In genomic region chr19:45717493-45718220, GRCm38 (mm10) we compare ENCODE assay signal across 9 mouse cellular contexts. TPM values are rescaled to one million over a fixed set of nuclear protein-coding genes. Genes with fewer than 3 reads are reported as not detected.
DNase-seq lines count a peak whose midpoint lies in the region; ATAC-seq and TF ChIP-seq lines count a peak whose summit lies in the region.
"Had no signal": no experiment of that assay in that cellular context is flagged by ENCODE, and none has a peak within 500 bp of the region (broad histone marks: within the 10 kb centered on the region; RNA-seq: fewer than 3 reads in every experiment).

No protein-coding gene starts in this region.

- peak; percentile 72 for TF ChIP-seq CTCF in hindbrain, postnatal 0 days (IDR thresholded peaks at IDR 0.05; ENCODE audit: low read depth)

- H3K9ac ChIP-seq in forebrain, embryonic 16.5 days (replicated peaks; ENCODE audit: low read depth, low read length) = peak overlapping the region; percentile 54
- peak overlapping the region; percentile 31; the same call in 1 of the 2 replicates for H3K9ac ChIP-seq in hindbrain, postnatal 0 days (replicated peaks; ENCODE audit: low read length)
- H3K9ac ChIP-seq in limb, embryonic 12.5 days (replicated peaks) = no peak overlapping the region
- H3K9ac ChIP-seq in neural tube, embryonic 11.5 days (ENCODE audit: low read length) = peak overlapping the region; percentile 35; the same call in 1 of the 2 replicates

- ATAC-seq in forebrain, embryonic 16.5 days = peak; percentile 92
- peak; percentile 86 for ATAC-seq in hindbrain, postnatal 0 days
- ATAC-seq in limb, embryonic 12.5 days (ENCODE audit: insufficient number of reproducible peaks, insufficient read depth, low FRiP score, low TSS enrichment, low read depth) = peak; percentile 59; the same call in 1 of the 2 replicates
- ATAC-seq in neural tube, embryonic 11.5 days (ENCODE audit: insufficient read depth, low FRiP score, low TSS enrichment) = no peak

- H3K9me3 ChIP-seq in forebrain, embryonic 16.5 days (ENCODE audit: control insufficient read depth, low read length) = no peaks in the 10 kb centered on the region
- no peaks in the 10 kb centered on the region for H3K9me3 ChIP-seq in hindbrain, postnatal 0 days (ENCODE audit: low read length)
- no peaks in the 10 kb centered on the region for H3K9me3 ChIP-seq in limb, embryonic 12.5 days
- no peaks in the 10 kb centered on the region for H3K9me3 ChIP-seq in neural tube, embryonic 11.5 days (ENCODE audit: control insufficient read depth, low read length)

- H3K27ac ChIP-seq in forebrain, embryonic 16.5 days (ENCODE audit: low read length) = peak overlapping the region; percentile 72
- H3K27ac ChIP-seq in hindbrain, postnatal 0 days = peak overlapping the region; percentile 73
- no peak overlapping the region for H3K27ac ChIP-seq in limb, embryonic 12.5 days
- H3K27ac ChIP-seq in neural tube, embryonic 11.5 days (ENCODE audit: low read depth, low read length) = peak overlapping the region; percentile 49; the same call in 1 of the 2 replicates

- peak; percentile 53 for DNase-seq in NIH3T3 (ENCODE audit: low read depth)
- peak; percentile 59 for DNase-seq in cerebellum, adult 11-12 months
- peak; percentile 82 for DNase-seq in hindbrain, postnatal 0 days (ENCODE audit: low spot score)
- DNase-seq in neural tube, embryonic 11.5 days (ENCODE audit: low spot score) = peak; percentile 72
- no peak for DNase-seq in thymus, postnatal 0 days (ENCODE audit: low spot score)
- DNase-seq in urinary bladder, postnatal 14 days (ENCODE audit: low spot score) = no peak

- H3K4me3 ChIP-seq in forebrain, embryonic 16.5 days (replicated peaks; ENCODE audit: low read length) = peak overlapping the region; percentile 39
- peak overlapping the region; percentile 16 for H3K4me3 ChIP-seq in hindbrain, postnatal 0 days (ENCODE audit: low read length)
- H3K4me3 ChIP-seq in limb, embryonic 12.5 days (replicated peaks) = no peak overlapping the region
- H3K4me3 ChIP-seq in neural tube, embryonic 11.5 days (ENCODE audit: low read depth, low read length) = no peak overlapping the region

- WGBS in forebrain, embryonic 16.5 days = 1% methylated on average over 16 of the region's 16 CpGs
- 4% methylated on average over 15 of the region's 16 CpGs for WGBS in hindbrain, postnatal 0 days
- 10% methylated on average over 16 of the region's 16 CpGs for WGBS in limb, embryonic 12.5 days
- 7% methylated on average over 16 of the region's 16 CpGs for WGBS in neural tube, embryonic 11.5 days

- H3K36me3 ChIP-seq in forebrain, embryonic 16.5 days (ENCODE audit: control insufficient read depth, insufficient read depth) = no peaks in the 10 kb centered on the region
- H3K36me3 ChIP-seq in hindbrain, postnatal 0 days (ENCODE audit: insufficient read depth, low read length) = no peaks in the 10 kb centered on the region
- H3K36me3 ChIP-seq in limb, embryonic 12.5 days = no peaks in the 10 kb centered on the region
- H3K36me3 ChIP-seq in neural tube, embryonic 11.5 days (ENCODE audit: control insufficient read depth, insufficient read depth, low read length) = no peaks in the 10 kb centered on the region

- peak overlapping the region; percentile 53 for H3K4me2 ChIP-seq in forebrain, embryonic 16.5 days (ENCODE audit: low read length)
- peak overlapping the region; percentile 54 for H3K4me2 ChIP-seq in hindbrain, postnatal 0 days (ENCODE audit: low read depth, low read length)
- peak overlapping the region; percentile 42 for H3K4me2 ChIP-seq in limb, embryonic 12.5 days
- H3K4me2 ChIP-seq in neural tube, embryonic 11.5 days (ENCODE audit: low read depth) = peak overlapping the region; percentile 32

- no peaks in the 10 kb centered on the region for H3K27me3 ChIP-seq in forebrain, embryonic 16.5 days (replicated peaks; ENCODE audit: control insufficient read depth, insufficient read depth, low read length)
- peaks cover 5% of the 10 kb centered on the region for H3K27me3 ChIP-seq in hindbrain, postnatal 0 days (ENCODE audit: insufficient read depth, low read length)
- peaks cover 14% of the 10 kb centered on the region; the same call in 1 of the 2 replicates for H3K27me3 ChIP-seq in limb, embryonic 12.5 days
- H3K27me3 ChIP-seq in neural tube, embryonic 11.5 days (ENCODE audit: control insufficient read depth, insufficient read depth, low read length) = peaks cover 5% of the 10 kb centered on the region; the same call in 1 of the 2 replicates

- H3K4me1 ChIP-seq in forebrain, embryonic 16.5 days (replicated peaks; ENCODE audit: control insufficient read depth, insufficient read depth, low read length) = peaks cover 15% of the 10 kb centered on the region
- H3K4me1 ChIP-seq in hindbrain, postnatal 0 days (ENCODE audit: insufficient read depth, low read length) = no peaks in the 10 kb centered on the region
- peaks cover 18% of the 10 kb centered on the region for H3K4me1 ChIP-seq in limb, embryonic 12.5 days (replicated peaks)
- H3K4me1 ChIP-seq in neural tube, embryonic 11.5 days (ENCODE audit: control insufficient read depth, insufficient read depth, low read length) = no peaks in the 10 kb centered on the region

RNA-seq across cellular contexts. Expression of gene Fgf8, which starts 25.1 kb away (rescaled TPM):
- polyA plus RNA-seq in forebrain, embryonic 16.5 days (2015; fragmentation: Nextera tagmentation; extraction: Ambion mirVana) = 0.31 and 0.43 TPM in 2 replicates
- 1.8 and 2.6 TPM in 2 replicates for total RNA-seq in hindbrain, postnatal 0 days (2014; rRNA removed)
- 1.1 and 1.3 TPM in 2 replicates for polyA plus RNA-seq in hindbrain, postnatal 0 days (2015; fragmentation: Nextera tagmentation; extraction: Ambion mirVana)
- 16.1 and 18.3 TPM in 2 replicates for polyA plus RNA-seq in limb, embryonic 12.5 days (2016; fragmentation: Nextera tagmentation; extraction: Ambion mirVana)
- 0.23 and 0.72 TPM in 2 replicates for polyA plus RNA-seq in neural tube, embryonic 11.5 days (2014; fragmentation: Nextera tagmentation; extraction: Ambion mirVana)
- 0.17 and 0.19 TPM in 2 replicates for polyA plus RNA-seq in thymus, postnatal 0 days (2015; fragmentation: Nextera tagmentation; extraction: Ambion mirVana)
- total RNA-seq: liver, adult 2 months had no signal
- polyA plus RNA-seq: liver, adult 2 months had no signal

RNA-seq across cellular contexts. Expression of gene Npm3, which starts 31.7 kb away (rescaled TPM):
- polyA plus RNA-seq in forebrain, embryonic 16.5 days (2015; fragmentation: Nextera tagmentation; extraction: Ambion mirVana) = 6.7 and 10.6 TPM in 2 replicates
- total RNA-seq in hindbrain, postnatal 0 days (2014; rRNA removed) = 23.6 and 35.7 TPM in 2 replicates
- 5.6 and 8.1 TPM in 2 replicates for polyA plus RNA-seq in hindbrain, postnatal 0 days (2015; fragmentation: Nextera tagmentation; extraction: Ambion mirVana)
- 12.2 and 12.8 TPM in 2 replicates for polyA plus RNA-seq in limb, embryonic 12.5 days (2016; fragmentation: Nextera tagmentation; extraction: Ambion mirVana)
- 10.1 and 10.5 TPM in 2 replicates for polyA plus RNA-seq in neural tube, embryonic 11.5 days (2014; fragmentation: Nextera tagmentation; extraction: Ambion mirVana)
- 27.4 and 34.1 TPM in 2 replicates for polyA plus RNA-seq in thymus, postnatal 0 days (2015; fragmentation: Nextera tagmentation; extraction: Ambion mirVana)

RNA-seq across cellular contexts. Expression of gene Fbxw4, which starts 57.5 kb away (rescaled TPM):
- 3.2 and 5.7 TPM in 2 replicates for polyA plus RNA-seq in forebrain, embryonic 16.5 days (2015; fragmentation: Nextera tagmentation; extraction: Ambion mirVana)
- 65.3 and 77.0 TPM in 2 replicates for total RNA-seq in hindbrain, postnatal 0 days (2014; rRNA removed)
- polyA plus RNA-seq in hindbrain, postnatal 0 days (2015; fragmentation: Nextera tagmentation; extraction: Ambion mirVana) = 5.3 and 5.4 TPM in 2 replicates
- polyA plus RNA-seq in limb, embryonic 12.5 days (2016; fragmentation: Nextera tagmentation; extraction: Ambion mirVana) = 6.8 and 7.2 TPM in 2 replicates
- polyA plus RNA-seq in neural tube, embryonic 11.5 days (2014; fragmentation: Nextera tagmentation; extraction: Ambion mirVana) = 4.4 and 5.0 TPM in 2 replicates
- polyA plus RNA-seq in thymus, postnatal 0 days (2015; fragmentation: Nextera tagmentation; extraction: Ambion mirVana) = 23.0 and 24.5 TPM in 2 replicates

Comparison
In these comparisons a context has a peak if more than half of its experiments do, and no peak if none do; other contexts are left out.
1. DNase-seq: peak in NIH3T3 (single experiment), cerebellum, adult 11-12 months (single experiment), hindbrain, postnatal 0 days (single experiment) and neural tube, embryonic 11.5 days (single experiment); none in thymus, postnatal 0 days (single experiment) and urinary bladder, postnatal 14 days (single experiment).
2. H3K4me3 ChIP-seq: peak in forebrain, embryonic 16.5 days (single experiment) and hindbrain, postnatal 0 days (single experiment); none in limb, embryonic 12.5 days (single experiment) and neural tube, embryonic 11.5 days (single experiment).
3. Peak in every context shown above with its lines, with median percentiles within 50 percentile points of each other: H3K4me2 ChIP-seq.